Mouse (Mus musculus): ENCODE data around the gene Cux1. TPM values are rescaled to one million over a fixed set of nuclear protein-coding genes. Genes with fewer than 3 reads are reported as not detected.

Cux1 gene
- polyA plus RNA-seq, 1 experiment from 2014 or later = 109 TPM

- H3K9me3 ChIP-seq = no peaks in the 10 kb centered on the region
- 90% methylated on average over 19 of the region's 19 CpGs for WGBS
Observed at GRCm38 (mm10) chr5:136303409-136303983, 263.8 kb downstream of the Cux1 start.

GRCm38 (mm10) chr5:136300880-136301279 lies 266.4 kb downstream of the Cux1 start:
- WGBS = 90% methylated on average over 6 of the region's 6 CpGs
- H3K4me3 ChIP-seq = no peak overlapping the region

More at GRCm38 (mm10) chr5:136303409-136303983, 263.8 kb downstream of the Cux1 start:
- H3K27ac ChIP-seq = no peak overlapping the region
- no peak for DNase-seq (ENCODE audit: low spot score)
- H3K4me3 ChIP-seq = no peak overlapping the region
- H3K27me3 ChIP-seq (ENCODE audit: insufficient read depth, poor library complexity, severe bottlenecking) = no peaks in the 10 kb centered on the region
- no peaks in the 10 kb centered on the region for H3K4me1 ChIP-seq (replicated peaks)
- H3K36me3 ChIP-seq = peaks cover 99% of the 10 kb centered on the region

GRCm38 (mm10) chr5:136297691-136298090 lies 269.6 kb downstream of the Cux1 start:
- DNase-seq (ENCODE audit: low spot score) = no peak
- peaks cover 99% of the 10 kb centered on the region for H3K36me3 ChIP-seq
- H3K4me1 ChIP-seq (replicated peaks) = no peaks in the 10 kb centered on the region
- H3K4me3 ChIP-seq = no peak overlapping the region
- 90% methylated on average over 6 of the region's 6 CpGs for WGBS
- H3K9me3 ChIP-seq = no peaks in the 10 kb centered on the region
- H3K27ac ChIP-seq = no peak overlapping the region
- H3K27me3 ChIP-seq (ENCODE audit: insufficient read depth, poor library complexity, severe bottlenecking) = no peaks in the 10 kb centered on the region

More at GRCm38 (mm10) chr5:136300880-136301279, 266.4 kb downstream of the Cux1 start:
- Histone ChIP-seq H3K9me3 (no peaks in the 10 kb centered on the region), H3K36me3 (peaks cover 99% of the 10 kb centered on the region), H3K27me3 (ENCODE audit: insufficient read depth, poor library complexity, severe bottlenecking) (no peaks in the 10 kb centered on the region), H3K27ac (no peak overlapping the region), H3K4me1 (replicated peaks) (no peaks in the 10 kb centered on the region)
- DNase-seq (ENCODE audit: low spot score) = no peak

- no peaks in the 10 kb centered on the region for H3K27me3 ChIP-seq (ENCODE audit: insufficient read depth, poor library complexity, severe bottlenecking)
- H3K27ac ChIP-seq = no peak overlapping the region
- DNase-seq (ENCODE audit: low spot score) = no peak
- H3K36me3 ChIP-seq = peaks cover 98% of the 10 kb centered on the region
- no peaks in the 10 kb centered on the region for H3K9me3 ChIP-seq
- no peak overlapping the region for H3K4me3 ChIP-seq
- 89% methylated on average over 4 of the region's 4 CpGs for WGBS
- H3K4me1 ChIP-seq (replicated peaks) = no peaks in the 10 kb centered on the region
Observed at GRCm38 (mm10) chr5:136296911-136297310, 270.4 kb downstream of the Cux1 start.

- DNase-seq (ENCODE audit: low spot score) = no peak
- Histone ChIP-seq H3K4me1 (replicated peaks) (no peaks in the 10 kb centered on the region), H3K27ac (no peak overlapping the region), H3K27me3 (ENCODE audit: insufficient read depth, poor library complexity, severe bottlenecking) (no peaks in the 10 kb centered on the region), H3K36me3 (peaks cover 95% of the 10 kb centered on the region), H3K9me3 (no peaks in the 10 kb centered on the region), H3K4me3 (no peak overlapping the region)
- 92% methylated on average over 4 of the region's 4 CpGs for WGBS
Observed at GRCm38 (mm10) chr5:136292971-136293418, 274.3 kb downstream of the Cux1 start.

GRCm38 (mm10) chr5:136292361-136292760 lies 274.9 kb downstream of the Cux1 start:
- Histone ChIP-seq H3K27ac (no peak overlapping the region), H3K9me3 (no peaks in the 10 kb centered on the region), H3K36me3 (peaks cover 95% of the 10 kb centered on the region), H3K27me3 (ENCODE audit: insufficient read depth, poor library complexity, severe bottlenecking) (no peaks in the 10 kb centered on the region), H3K4me1 (replicated peaks) (no peaks in the 10 kb centered on the region), H3K4me3 (no peak overlapping the region)
- 88% methylated on average over 2 of the region's 2 CpGs for WGBS
- DNase-seq (ENCODE audit: low spot score) = no peak

- H3K4me3 ChIP-seq = no peak overlapping the region
- peaks cover 95% of the 10 kb centered on the region for H3K36me3 ChIP-seq
- H3K9me3 ChIP-seq = no peaks in the 10 kb centered on the region
- DNase-seq (ENCODE audit: low spot score) = no peak
- WGBS = 97% methylated on average over 2 of the region's 2 CpGs
- H3K4me1 ChIP-seq (replicated peaks) = no peaks in the 10 kb centered on the region
- H3K27ac ChIP-seq = no peak overlapping the region
- H3K27me3 ChIP-seq (ENCODE audit: insufficient read depth, poor library complexity, severe bottlenecking) = no peaks in the 10 kb centered on the region
Observed at GRCm38 (mm10) chr5:136291562-136291961, 275.7 kb downstream of the Cux1 start.

- Histone ChIP-seq H3K27ac (no peak overlapping the region), H3K36me3 (peaks cover 95% of the 10 kb centered on the region), H3K9me3 (no peaks in the 10 kb centered on the region), H3K27me3 (ENCODE audit: insufficient read depth, poor library complexity, severe bottlenecking) (no peaks in the 10 kb centered on the region), H3K4me1 (replicated peaks) (no peaks in the 10 kb centered on the region), H3K4me3 (no peak overlapping the region)
- DNase-seq (ENCODE audit: low spot score) = no peak
- 85% methylated on average over 3 of the region's 3 CpGs for WGBS
Observed at GRCm38 (mm10) chr5:136289776-136290175, 277.5 kb downstream of the Cux1 start.

- Histone ChIP-seq H3K4me1 (replicated peaks) (no peaks in the 10 kb centered on the region), H3K36me3 (peaks cover 95% of the 10 kb centered on the region), H3K4me3 (no peak overlapping the region), H3K27me3 (ENCODE audit: insufficient read depth, poor library complexity, severe bottlenecking) (no peaks in the 10 kb centered on the region), H3K9me3 (no peaks in the 10 kb centered on the region), H3K27ac (no peak overlapping the region)
- no peak for DNase-seq (ENCODE audit: low spot score)
- 92% methylated on average over 6 of the region's 6 CpGs for WGBS
Observed at GRCm38 (mm10) chr5:136288351-136289081, 278.8 kb downstream of the Cux1 start.

- no peak overlapping the region for H3K27ac ChIP-seq
- H3K4me3 ChIP-seq = no peak overlapping the region
- 90% methylated on average over 6 of the region's 6 CpGs for WGBS
- H3K36me3 ChIP-seq = peaks cover 97% of the 10 kb centered on the region
- no peaks in the 10 kb centered on the region for H3K27me3 ChIP-seq (ENCODE audit: insufficient read depth, poor library complexity, severe bottlenecking)
- H3K4me1 ChIP-seq (replicated peaks) = no peaks in the 10 kb centered on the region
- no peak for DNase-seq (ENCODE audit: low spot score)
- no peaks in the 10 kb centered on the region for H3K9me3 ChIP-seq
Observed at GRCm38 (mm10) chr5:136286566-136286965, 280.7 kb downstream of the Cux1 start.

- H3K9me3 ChIP-seq = no peaks in the 10 kb centered on the region
- H3K27ac ChIP-seq = no peak overlapping the region
- no peaks in the 10 kb centered on the region for H3K4me1 ChIP-seq (replicated peaks)
- no peak for DNase-seq (ENCODE audit: low spot score)
- H3K4me3 ChIP-seq = no peak overlapping the region
- peaks cover 97% of the 10 kb centered on the region for H3K36me3 ChIP-seq
- WGBS = 92% methylated on average over 7 of the region's 7 CpGs
- no peaks in the 10 kb centered on the region for H3K27me3 ChIP-seq (ENCODE audit: insufficient read depth, poor library complexity, severe bottlenecking)
Observed at GRCm38 (mm10) chr5:136285106-136285505, 282.2 kb downstream of the Cux1 start.

- H3K4me3 ChIP-seq = no peak overlapping the region
- no peak overlapping the region for H3K27ac ChIP-seq
- WGBS = 66% methylated on average over 6 of the region's 6 CpGs
- no peak for DNase-seq (ENCODE audit: low spot score)
- H3K4me1 ChIP-seq (replicated peaks) = no peaks in the 10 kb centered on the region
- peaks cover 100% of the 10 kb centered on the region for H3K36me3 ChIP-seq
- no peaks in the 10 kb centered on the region for H3K27me3 ChIP-seq (ENCODE audit: insufficient read depth, poor library complexity, severe bottlenecking)
- no peaks in the 10 kb centered on the region for H3K9me3 ChIP-seq
Observed at GRCm38 (mm10) chr5:136281351-136281750, 285.9 kb downstream of the Cux1 start.

- H3K27ac ChIP-seq = no peak overlapping the region
- DNase-seq (ENCODE audit: low spot score) = no peak
- H3K36me3 ChIP-seq = peaks cover 93% of the 10 kb centered on the region
- H3K27me3 ChIP-seq (ENCODE audit: insufficient read depth, poor library complexity, severe bottlenecking) = no peaks in the 10 kb centered on the region
- H3K9me3 ChIP-seq = no peaks in the 10 kb centered on the region
- H3K4me3 ChIP-seq = no peak overlapping the region
- WGBS = 94% methylated on average over 43 of the region's 43 CpGs
- H3K4me1 ChIP-seq (replicated peaks) = peaks cover 6% of the 10 kb centered on the region
Observed at GRCm38 (mm10) chr5:136274739-136275138, 292.6 kb downstream of the Cux1 start.
